Mouse (Mus musculus): ENCODE data around the gene Sept1.

DNA sequence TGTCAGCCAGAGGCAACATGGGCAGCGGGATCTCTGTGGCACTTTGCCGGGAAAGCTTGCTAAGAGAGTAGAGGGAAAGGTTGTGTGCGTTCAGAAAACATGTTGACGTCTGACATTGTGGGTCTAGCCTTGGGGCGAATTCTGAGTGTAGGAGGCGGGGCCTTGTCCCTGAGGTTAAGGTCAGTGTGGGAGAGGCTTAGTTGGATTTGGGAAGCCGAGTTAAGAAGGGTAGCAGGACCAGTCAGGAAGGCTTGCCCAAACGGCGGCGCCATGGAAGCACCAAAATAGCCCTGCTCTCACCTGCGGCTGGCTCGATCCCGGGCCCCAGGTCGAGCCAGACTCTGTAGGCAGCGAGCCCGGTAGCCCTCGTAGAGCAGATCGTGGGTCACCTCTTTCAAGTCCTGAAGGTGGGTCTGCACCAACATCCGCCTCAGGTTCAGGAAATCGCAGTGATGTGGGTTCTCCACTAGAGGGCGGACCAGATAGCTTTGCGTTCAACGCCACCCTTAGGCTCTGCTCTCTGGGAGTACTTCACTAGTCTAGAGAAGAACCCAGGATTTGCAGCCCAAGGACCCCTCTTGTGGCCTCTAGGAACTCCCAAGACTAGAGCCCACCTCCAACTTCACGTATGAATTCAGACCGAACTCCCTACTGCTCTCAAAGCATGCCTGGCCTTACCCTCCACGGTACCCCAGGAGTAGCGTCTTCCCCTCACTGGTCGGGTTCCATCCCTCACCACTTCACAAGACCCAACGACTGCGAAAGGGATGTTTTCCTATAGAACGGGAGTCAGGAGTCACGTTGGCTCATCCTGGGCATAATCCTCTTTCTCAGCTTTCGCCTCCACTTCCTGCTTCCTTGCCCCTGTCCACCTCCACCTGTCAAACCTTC, 17.7 kb downstream of the Sept1 start:
- TF ChIP-seq CTCF (conservative IDR thresholded peaks at IDR 0.05; ENCODE audit: insufficient read depth, insufficient read length, low read depth, low read length) (peak; percentile 89), POLR2A (IDR thresholded peaks at IDR 0.05; ENCODE audit: low read depth, low read length) (no peak)

All from kidney, adult 2 months (tissue).